Mouse (Mus musculus) myocyte (in vitro differentiated cells): ENCODE results near the gene Usp30. TPM values are rescaled to one million over a fixed set of nuclear protein-coding genes. Genes with fewer than 3 reads are reported as not detected.

ENCODE experiments used
- H3K27me3 ChIP-seq: one replicate; pipeline ENCODE4 v1.6.1; 2011; ENCODE audit not compliant: control insufficient read depth, insufficient read depth, insufficient read length
- H3K36me3 ChIP-seq: one replicate; pipeline ENCODE4 v1.6.1; 2011; ENCODE audit not compliant: control insufficient read depth, insufficient read depth
- H3K4me2 ChIP-seq: one replicate; pipeline ENCODE4 v1.6.1; 2011; ENCODE audit warnings: low read depth, control low read depth
- H3K4me3 ChIP-seq: one replicate; pipeline ENCODE4 v1.5.1; 2011; ENCODE audit warnings: mild to moderate bottlenecking, control low read depth, moderate library complexity
- H3K79me2 ChIP-seq: one replicate; pipeline ENCODE4 v1.6.1; 2011; ENCODE audit not compliant: control insufficient read depth, insufficient read depth
- H3ac ChIP-seq: one replicate; pipeline ENCODE4 v1.6.1; 2011; ENCODE audit not compliant: control insufficient read depth, insufficient read length
- CEBPB ChIP-seq: IDR thresholded peaks from 2 replicates; pipeline ENCODE4 v1.6.1; 2011; ENCODE audit warnings: mild to moderate bottlenecking, moderate library complexity; ENCODE audit not compliant: poor library complexity, insufficient read depth, severe bottlenecking
- E2F4 ChIP-seq: IDR thresholded peaks from one replicate; pipeline ENCODE4 v1.6.1; 2011; ENCODE audit warnings: mild to moderate bottlenecking, control low read depth, moderate library complexity; ENCODE audit not compliant: insufficient read depth
- MAX ChIP-seq: IDR thresholded peaks from one replicate; pipeline ENCODE4 v1.6.1; 2011; ENCODE audit warnings: low read depth, mild to moderate bottlenecking, control low read depth
- MYOD1 ChIP-seq, 3 experiments: IDR thresholded peaks; one replicate each; pipeline ENCODE4 v1.6.1; 2011; ENCODE audit warnings: control low read depth in 2 of 3, low read depth in 2 of 3, mild to moderate bottlenecking in 2 of 3, moderate library complexity in 1 of 3; ENCODE audit not compliant: insufficient read length in 2 of 3, control insufficient read depth in 1 of 3
- MYOG ChIP-seq, 3 experiments: IDR thresholded peaks; one replicate each; pipeline ENCODE4 v1.6.1; 2011; ENCODE audit warnings: control low read depth in 2 of 3, low read depth in 2 of 3, mild to moderate bottlenecking in 2 of 3; ENCODE audit not compliant: insufficient read length in 2 of 3, control insufficient read depth in 1 of 3, insufficient read depth in 1 of 3
- POLR2A ChIP-seq: IDR thresholded peaks from one replicate; pipeline ENCODE4 v1.6.1; 2011; ENCODE audit warnings: low read depth, mild to moderate bottlenecking, control low read depth, moderate library complexity; ENCODE audit not compliant: insufficient read length
- POLR2AphosphoS2 ChIP-seq: IDR thresholded peaks from one replicate; pipeline ENCODE4 v1.6.1; 2011; ENCODE audit warnings: low read depth, control low read depth; ENCODE audit not compliant: insufficient read length
- REST ChIP-seq: IDR thresholded peaks from one replicate; pipeline ENCODE4 v1.6.1; 2011; ENCODE audit warnings: mild to moderate bottlenecking, control low read depth, moderate library complexity; ENCODE audit not compliant: insufficient read depth, insufficient read length
- SRF ChIP-seq: IDR thresholded peaks from one replicate; pipeline ENCODE4 v1.6.1; 2011; ENCODE audit warnings: low read depth; ENCODE audit not compliant: control insufficient read depth, insufficient read length
- TCF12 ChIP-seq: IDR thresholded peaks from one replicate; pipeline ENCODE4 v1.6.1; 2011; ENCODE audit warnings: mild to moderate bottlenecking, control low read depth; ENCODE audit not compliant: poor library complexity, insufficient read depth, severe bottlenecking
- TCF3 ChIP-seq: IDR thresholded peaks from one replicate; pipeline ENCODE4 v1.6.1; 2011; ENCODE audit warnings: low read depth, control low read depth; ENCODE audit not compliant: insufficient read length
- USF1 ChIP-seq: IDR thresholded peaks from one replicate; pipeline ENCODE4 v1.6.1; 2011; ENCODE audit warnings: low read depth, mild to moderate bottlenecking, control low read depth, moderate library complexity
- polyA plus RNA-seq: library from polyadenylated mRNA; unstranded; fragments of >200 nt; fragmentation: generic; extraction: Trizol; gene quantifications from one replicate; pipeline ENCODE4 v1.2.1, GENCODE M21; 2012; ENCODE audit warnings: missing spikeins

Usp30 gene
- polyA plus RNA-seq, 1 experiment, result 12.3 TPM

DNA sequence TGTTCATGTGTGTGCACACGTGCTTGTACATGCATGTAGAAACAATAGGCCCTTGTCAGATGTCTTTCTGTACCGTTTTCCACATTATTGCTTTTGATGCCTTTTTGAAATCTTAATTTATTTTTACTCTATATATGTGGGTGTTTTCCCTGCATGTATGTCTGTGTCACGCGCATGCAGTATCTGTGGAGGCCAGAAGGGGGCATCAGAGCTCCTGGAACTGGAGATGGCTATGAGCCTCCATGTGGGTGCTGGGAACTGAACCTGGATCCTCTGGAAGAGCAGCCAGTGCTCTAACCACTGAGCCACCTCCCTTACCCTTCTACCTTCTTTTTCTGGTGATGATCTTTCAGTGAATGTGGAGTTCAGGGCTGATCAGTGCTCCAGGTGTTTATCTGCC is 5.6 kb downstream of the Usp30 start:
- Histone ChIP-seq H3K36me3 (no peaks in the 10 kb centered on the region), H3K79me2 (no peaks in the 10 kb centered on the region), H3K27me3 (peaks cover 14% of the 10 kb centered on the region), H3ac (no peak overlapping the region), H3K4me3 (no peak overlapping the region), H3K4me2 (no peak overlapping the region)
- TF ChIP-seq POLR2AphosphoS2, result no peak
- no peak for TF ChIP-seq MAX
- TF ChIP-seq REST, result no peak
- TF ChIP-seq USF1, result no peak
- no peak for TF ChIP-seq SRF
- TF ChIP-seq MYOG (IDR thresholded peaks at IDR 0.05; ENCODE audit: control insufficient read depth in 1 of 3, insufficient read depth in 1 of 3, insufficient read length in 2 of 3, low read depth in 2 of 3), result no peak
- no peak for TF ChIP-seq POLR2A
- no peak for TF ChIP-seq MYOD1 (IDR thresholded peaks at IDR 0.05; ENCODE audit: control insufficient read depth in 1 of 3, insufficient read length in 2 of 3, low read depth in 2 of 3)

DNA sequence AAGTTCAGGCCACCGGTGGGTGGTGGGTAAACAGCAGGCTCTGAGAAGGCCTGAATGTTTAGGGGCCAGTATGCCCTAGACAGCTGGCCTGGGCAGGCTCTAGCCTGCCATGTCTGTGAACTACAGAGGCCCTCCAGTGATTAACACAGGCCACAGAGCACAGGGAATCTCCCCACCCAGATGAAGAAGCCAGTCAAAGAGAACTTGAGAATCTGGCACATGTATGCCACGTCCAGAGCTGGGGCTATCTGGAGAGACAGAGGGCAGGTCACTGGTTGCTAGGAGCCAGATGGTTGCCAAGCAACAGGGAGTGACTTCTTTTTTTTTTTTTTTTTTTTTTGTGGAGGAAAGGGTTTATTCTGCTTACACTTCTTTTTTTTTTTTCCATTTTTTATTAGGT is 7.0 kb downstream of the Usp30 start:
- Histone ChIP-seq H3K79me2 (no peaks in the 10 kb centered on the region), H3K4me2 (no peak overlapping the region)
- no peak for TF ChIP-seq MYOD1 (IDR thresholded peaks at IDR 0.05; ENCODE audit: control insufficient read depth in 1 of 3, insufficient read length in 2 of 3, low read depth in 2 of 3)
- TF ChIP-seq POLR2A, result no peak
- no peak for TF ChIP-seq E2F4
- no peak for TF ChIP-seq MYOG (IDR thresholded peaks at IDR 0.05; ENCODE audit: control insufficient read depth in 1 of 3, insufficient read depth in 1 of 3, insufficient read length in 2 of 3, low read depth in 2 of 3)
- no peak for TF ChIP-seq POLR2AphosphoS2
- no peak for TF ChIP-seq REST
- no peak for TF ChIP-seq MAX
- no peak for TF ChIP-seq TCF12
- TF ChIP-seq SRF, result no peak
- no peak for TF ChIP-seq TCF3
- TF ChIP-seq USF1, result no peak
- no peak for TF ChIP-seq CEBPB

GRCm38 (mm10) chr5:114077009-114077408 is 11.7 kb downstream of the Usp30 start:
- Histone ChIP-seq H3ac (no peak overlapping the region), H3K27me3 (peaks cover 34% of the 10 kb centered on the region), H3K4me3 (no peak overlapping the region), H3K36me3 (no peaks in the 10 kb centered on the region), H3K4me2 (no peak overlapping the region), H3K79me2 (no peaks in the 10 kb centered on the region)
- no peak for TF ChIP-seq REST
- TF ChIP-seq SRF, result no peak
- no peak for TF ChIP-seq USF1
- TF ChIP-seq TCF12, result no peak
- TF ChIP-seq CEBPB, result no peak
- TF ChIP-seq TCF3, result no peak
- TF ChIP-seq MYOG (IDR thresholded peaks at IDR 0.05; ENCODE audit: control insufficient read depth in 1 of 3, insufficient read depth in 1 of 3, insufficient read length in 2 of 3, low read depth in 2 of 3), result no peak
- TF ChIP-seq POLR2AphosphoS2, result no peak
- TF ChIP-seq MAX, result no peak
- no peak for TF ChIP-seq MYOD1 (IDR thresholded peaks at IDR 0.05; ENCODE audit: control insufficient read depth in 1 of 3, insufficient read length in 2 of 3, low read depth in 2 of 3)
- no peak for TF ChIP-seq E2F4
- TF ChIP-seq POLR2A, result no peak

More for the DNA sequence above, 7.0 kb downstream of the Usp30 start:
- no peak overlapping the region for H3K4me3 ChIP-seq
- no peak overlapping the region for H3ac ChIP-seq
- no peaks in the 10 kb centered on the region for H3K36me3 ChIP-seq
- H3K27me3 ChIP-seq, result peaks cover 22% of the 10 kb centered on the region

GRCm38 (mm10) chr5:114085501-114085900 is 20.2 kb downstream of the Usp30 start:
- no peaks in the 10 kb centered on the region for H3K79me2 ChIP-seq
- no peak overlapping the region for H3ac ChIP-seq
- no peak overlapping the region for H3K4me2 ChIP-seq
- TF ChIP-seq MAX (no peak), POLR2AphosphoS2 (no peak), USF1 (no peak), MYOD1 (IDR thresholded peaks at IDR 0.05; ENCODE audit: control insufficient read depth in 1 of 3, insufficient read length in 2 of 3, low read depth in 2 of 3) (no peak), SRF (no peak)
- no peak overlapping the region for H3K4me3 ChIP-seq
- peaks cover 35% of the 10 kb centered on the region for H3K27me3 ChIP-seq
- no peaks in the 10 kb centered on the region for H3K36me3 ChIP-seq

GRCm38 (mm10) chr5:114087875-114088480 is 22.7 kb downstream of the Usp30 start:
- no peaks in the 10 kb centered on the region for H3K79me2 ChIP-seq
- TF ChIP-seq CEBPB (no peak), MYOD1 (IDR thresholded peaks at IDR 0.05; ENCODE audit: control insufficient read depth in 1 of 3, insufficient read length in 2 of 3, low read depth in 2 of 3) (no peak), REST (no peak), POLR2A (no peak), E2F4 (no peak), MYOG (IDR thresholded peaks at IDR 0.05; ENCODE audit: control insufficient read depth in 1 of 3, insufficient read depth in 1 of 3, insufficient read length in 2 of 3, low read depth in 2 of 3) (no peak), TCF12 (no peak)
- no peak overlapping the region for H3ac ChIP-seq
- H3K4me3 ChIP-seq, result no peak overlapping the region
- no peaks in the 10 kb centered on the region for H3K36me3 ChIP-seq
- H3K4me2 ChIP-seq, result no peak overlapping the region
- H3K27me3 ChIP-seq, result peaks cover 34% of the 10 kb centered on the region
